Comparison of ENCODE assay signal across 15 mouse cellular contexts in the genomic region with DNA sequence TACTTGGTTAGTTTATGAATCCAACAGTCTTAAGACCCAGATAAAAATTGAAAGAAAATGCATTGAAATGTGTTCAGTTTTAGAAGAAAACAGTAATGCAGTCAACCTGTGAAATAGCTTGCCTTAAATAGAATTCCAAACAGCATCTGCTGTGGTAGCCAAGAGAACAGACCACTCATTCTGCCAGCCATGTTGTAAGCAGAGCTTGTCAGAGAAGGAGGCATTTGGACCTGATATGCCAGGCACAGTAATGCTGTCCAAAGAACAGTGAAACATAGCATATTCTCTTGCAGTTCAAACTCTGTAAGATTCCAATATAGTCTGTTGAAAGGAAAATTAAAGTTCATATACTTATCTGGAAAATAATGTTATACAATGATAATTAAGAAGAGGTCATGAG.
"Had no signal": no experiment of that assay in that cellular context is flagged by ENCODE, and none has a peak within 500 bp of the region (broad histone marks: within the 10 kb centered on the region; RNA-seq: fewer than 3 reads in every experiment).

No protein-coding gene starts in this region.

- H3K9me3 ChIP-seq: limb, embryonic 15.5 days; midbrain, embryonic 15.5 days; neural tube, embryonic 13.5 days; stomach, embryonic 15.5 days had no signal

- ATAC-seq: liver, embryonic 12.5 days; midbrain, embryonic 15.5 days had no signal

- H3K27me3 ChIP-seq: limb, embryonic 15.5 days; liver, embryonic 12.5 days; midbrain, embryonic 15.5 days; neural tube, embryonic 13.5 days; stomach, embryonic 15.5 days had no signal

- H3K36me3 ChIP-seq: limb, embryonic 15.5 days; liver, embryonic 12.5 days; midbrain, embryonic 15.5 days; neural tube, embryonic 13.5 days; stomach, embryonic 15.5 days had no signal

- DNase-seq: kidney, adult 11 months; kidney, adult 9 months; kidney, postnatal 36 days; lung, postnatal 10 days; lung, postnatal 4 days; thymus, postnatal 36 days had no signal

- H3K4me3 ChIP-seq: layer of hippocampus, adult 2 months; limb, embryonic 15.5 days; liver, embryonic 12.5 days; midbrain, embryonic 15.5 days; neural tube, embryonic 13.5 days; stomach, embryonic 15.5 days had no signal

- H3K9ac ChIP-seq: limb, embryonic 15.5 days; liver, embryonic 12.5 days; lung, embryonic 14.5 days; midbrain, embryonic 15.5 days; neural tube, embryonic 13.5 days; stomach, embryonic 15.5 days had no signal

- H3K4me2 ChIP-seq: limb, embryonic 15.5 days; liver, embryonic 12.5 days; lung, embryonic 14.5 days; midbrain, embryonic 11.5 days; midbrain, embryonic 15.5 days; neural tube, embryonic 13.5 days; stomach, embryonic 15.5 days had no signal

- H3K4me1 ChIP-seq: limb, embryonic 15.5 days; liver, embryonic 12.5 days; midbrain, embryonic 15.5 days; neural tube, embryonic 13.5 days; stomach, embryonic 15.5 days had no signal

- H3K27ac ChIP-seq: kidney, postnatal 0 days; layer of hippocampus, adult 2 months; limb, embryonic 15.5 days; liver, embryonic 12.5 days; midbrain, embryonic 15.5 days; neural tube, embryonic 13.5 days; stomach, embryonic 15.5 days had no signal
